Mouse (Mus musculus): ENCODE results near the gene Olfr767.
"Not testable (repeated sequence)": the region's sequence is repeated elsewhere in the genome, so short reads cannot be mapped to it uniquely, and the experiment has no call there.

The Olfr767 gene

GRCm38 (mm10) chr10:129082810-129083209 lies at the start of gene Olfr767:
TSS of gene Olfr767 (minus strand) at chr10:129082910.
- DNase-seq (ENCODE audit: low read depth, low spot score), result not testable (repeated sequence)

GRCm38 (mm10) chr10:129117761-129118160 lies 35.1 kb upstream of the Olfr767 start, which contains the start of gene Olfr769:
TSS of gene Olfr769 (minus strand) at chr10:129117861.
- no peak for DNase-seq (ENCODE audit: low read depth, low spot score)

- no peak for DNase-seq (ENCODE audit: low read depth, low spot score)
Measured at GRCm38 (mm10) chr10:129115146-129115545, 32.4 kb upstream of the Olfr767 start.

GRCm38 (mm10) chr10:129101231-129101630 lies 18.5 kb upstream of the Olfr767 start:
- no peak for DNase-seq (ENCODE audit: low read depth, low spot score)

GRCm38 (mm10) chr10:129099275-129099674 lies 16.6 kb upstream of the Olfr767 start, which contains the start of gene Olfr768:
TSS of gene Olfr768 (minus strand) at chr10:129099375.
- DNase-seq (ENCODE audit: low read depth, low spot score), result no peak

- no peak for DNase-seq (ENCODE audit: low read depth, low spot score)
Measured at GRCm38 (mm10) chr10:129068877-129069276, 13.8 kb downstream of the Olfr767 start, which contains the start of gene Olfr766-ps1. TSS of gene Olfr766-ps1 (minus strand) at chr10:129068977.

- not testable (repeated sequence) for DNase-seq (ENCODE audit: low read depth, low spot score)
Measured at GRCm38 (mm10) chr10:129049898-129050297, 32.8 kb downstream of the Olfr767 start, which contains the start of gene Olfr765. TSS of gene Olfr765 (minus strand) at chr10:129049998.

- no peak for DNase-seq (ENCODE audit: low read depth, low spot score)
Measured at GRCm38 (mm10) chr10:129039796-129040195, 42.9 kb downstream of the Olfr767 start, which contains the start of gene Olfr764-ps1. TSS of gene Olfr764-ps1 (minus strand) at chr10:129039896.

- DNase-seq (ENCODE audit: low read depth, low spot score), result no peak
Measured at GRCm38 (mm10) chr10:129028343-129028742, 54.4 kb downstream of the Olfr767 start.

- DNase-seq (ENCODE audit: low read depth, low spot score), result peak; percentile 58
Measured at GRCm38 (mm10) chr10:129026018-129026662, 56.6 kb downstream of the Olfr767 start.
